Mouse (Mus musculus): ENCODE measurements around the gene Sox5.

DNA sequence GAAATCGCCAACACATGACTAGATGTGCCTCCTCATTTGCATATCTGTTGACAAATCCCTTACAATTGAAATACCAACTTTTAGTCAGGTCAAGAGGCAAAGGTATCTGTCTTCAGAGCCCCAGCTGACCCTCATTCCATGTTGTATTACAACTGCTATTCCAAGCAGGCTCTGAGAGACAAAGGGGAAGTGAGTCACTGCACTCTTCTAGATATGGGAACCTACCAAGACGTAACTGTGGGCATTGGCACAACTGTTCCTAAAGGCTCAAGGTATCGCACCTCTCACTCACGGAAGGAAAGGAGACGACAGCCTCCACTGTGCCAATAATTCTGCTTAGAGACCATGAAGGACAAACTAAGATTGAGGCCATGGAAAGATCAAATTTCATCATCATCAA, 318.5 kb downstream of the Sox5 start:
- TF ChIP-seq CTCF (IDR thresholded peaks at IDR 0.05; ENCODE audit: extremely low read depth, insufficient read length, insufficient replicate concordance, low read depth, low read length), result no peak
- no peak for TF ChIP-seq POLR2A (IDR thresholded peaks at IDR 0.05; ENCODE audit: low read depth, low read length)

Measured in small intestine, adult 2 months (tissue).